Mouse (Mus musculus) liver, embryonic 12.5 days (tissue): ENCODE measurements at regions not wholly inside any gene's neighbourhood (a gene's known extent, or its start where the extent isn't known, plus 50 kb on each side); places are given as distances from the start of the nearest gene placed in this dataset.

Source experiments
- ATAC-seq: fragments of 200-750 bp; cut with Nextera tagmentation; 2 replicates; pipeline ENCODE4 v1.8.0; 2017; ENCODE audit warnings: moderate number of reproducible peaks, mild to moderate bottlenecking, moderate library complexity
- H3K27ac ChIP-seq: fragments of 300-500 bp; sonication (generic); 2 replicates; pipeline ENCODE4 v1.5.1; 2016; ENCODE audit warnings: mild to moderate bottlenecking
- H3K27me3 ChIP-seq: fragments of 300-500 bp; sonication (generic); replicated peaks from 2 replicates; pipeline ENCODE4 v1.6.1; 2016; ENCODE audit warnings: mild to moderate bottlenecking, moderate library complexity
- H3K36me3 ChIP-seq: fragments of 300-500 bp; sonication (generic); 2 replicates; pipeline ENCODE4 v1.6.1; 2016; ENCODE audit warnings: mild to moderate bottlenecking, moderate library complexity
- H3K4me1 ChIP-seq: fragments of 300-500 bp; sonication (generic); 2 replicates; pipeline ENCODE4 v1.6.1; 2016
- H3K4me2 ChIP-seq: fragments of 300-500 bp; sonication (generic); 2 replicates; pipeline ENCODE4 v1.6.1; 2016; ENCODE audit warnings: mild to moderate bottlenecking, moderate library complexity
- H3K4me3 ChIP-seq: fragments of 300-500 bp; sonication (generic); 2 replicates; pipeline ENCODE4 v1.5.1; 2016; ENCODE audit warnings: mild to moderate bottlenecking, moderate library complexity
- H3K9ac ChIP-seq: fragments of 300-500 bp; sonication (generic); 2 replicates; pipeline ENCODE4 v1.6.1; 2016; ENCODE audit warnings: mild to moderate bottlenecking, moderate library complexity
- H3K9me3 ChIP-seq: fragments of 300-500 bp; sonication (generic); replicated peaks from 2 replicates; pipeline ENCODE4 v1.6.1; 2016; ENCODE audit warnings: mild to moderate bottlenecking, moderate library complexity
- WGBS: fragments of 180-500 bp; shearing (Covaris S2); methylation state at CpG from one replicate; pipeline ENCODE4 v1.1.7; 2016; ENCODE audit not compliant: insufficient replicate concordance; 5-methylcytosine and 5-hydroxymethylcytosine counted together

- Histone ChIP-seq H3K4me1 (no peaks in the 10 kb centered on the region), H3K4me2 (no peak overlapping the region), H3K36me3 (no peaks in the 10 kb centered on the region), H3K4me3 (no peak overlapping the region), H3K27me3 (no peaks in the 10 kb centered on the region), H3K9me3 (no peaks in the 10 kb centered on the region), H3K27ac (no peak overlapping the region), H3K9ac (no peak overlapping the region)
- WGBS, result 49% methylated on average over 5 of the region's 5 CpGs
- ATAC-seq, result no peak
Observed at GRCm38 (mm10) chr11:111212702-111213328, 146.9 kb downstream of the Kcnj2 start.

- Histone ChIP-seq H3K4me2 (no peak overlapping the region), H3K4me1 (no peaks in the 10 kb centered on the region), H3K36me3 (no peaks in the 10 kb centered on the region), H3K9me3 (no peaks in the 10 kb centered on the region), H3K9ac (no peak overlapping the region), H3K4me3 (no peak overlapping the region), H3K27ac (no peak overlapping the region), H3K27me3 (no peaks in the 10 kb centered on the region)
- no peak for ATAC-seq
- 74% methylated on average over 5 of the region's 5 CpGs for WGBS
Observed at GRCm38 (mm10) chr11:111215006-111215405, 149.0 kb downstream of the Kcnj2 start.

GRCm38 (mm10) chr11:111223834-111224233 is 157.9 kb downstream of the Kcnj2 start:
- no peak overlapping the region for H3K27ac ChIP-seq
- no peak overlapping the region for H3K4me3 ChIP-seq
- H3K9me3 ChIP-seq, result no peaks in the 10 kb centered on the region
- no peaks in the 10 kb centered on the region for H3K4me1 ChIP-seq
- ATAC-seq, result no peak
- H3K36me3 ChIP-seq, result no peaks in the 10 kb centered on the region
- WGBS, result 64% methylated on average over 4 of the region's 4 CpGs
- no peak overlapping the region for H3K4me2 ChIP-seq
- no peak overlapping the region for H3K9ac ChIP-seq
- H3K27me3 ChIP-seq, result no peaks in the 10 kb centered on the region

- 14% methylated on average over 1 of the region's 1 CpGs for WGBS
Observed at GRCm38 (mm10) chr11:111227305-111227704, 161.3 kb downstream of the Kcnj2 start.

GRCm38 (mm10) chr11:111236741-111237140 is 170.8 kb downstream of the Kcnj2 start:
- H3K27me3 ChIP-seq, result no peaks in the 10 kb centered on the region
- H3K4me3 ChIP-seq, result no peak overlapping the region
- no peaks in the 10 kb centered on the region for H3K9me3 ChIP-seq
- no peaks in the 10 kb centered on the region for H3K4me1 ChIP-seq
- no peaks in the 10 kb centered on the region for H3K36me3 ChIP-seq
- no peak overlapping the region for H3K9ac ChIP-seq
- WGBS, result 74% methylated on average over 1 of the region's 1 CpGs
- no peak for ATAC-seq
- no peak overlapping the region for H3K27ac ChIP-seq
- H3K4me2 ChIP-seq, result no peak overlapping the region

More at GRCm38 (mm10) chr11:111227305-111227704, 161.3 kb downstream of the Kcnj2 start:
- H3K9ac ChIP-seq, result no peak overlapping the region
- no peaks in the 10 kb centered on the region for H3K9me3 ChIP-seq
- no peak for ATAC-seq
- H3K4me1 ChIP-seq, result no peaks in the 10 kb centered on the region
- H3K4me3 ChIP-seq, result no peak overlapping the region
- H3K36me3 ChIP-seq, result no peaks in the 10 kb centered on the region
- no peak overlapping the region for H3K4me2 ChIP-seq
- no peak overlapping the region for H3K27ac ChIP-seq
- no peaks in the 10 kb centered on the region for H3K27me3 ChIP-seq

- Histone ChIP-seq H3K4me1 (no peaks in the 10 kb centered on the region), H3K27ac (no peak overlapping the region), H3K27me3 (no peaks in the 10 kb centered on the region), H3K4me3 (no peak overlapping the region), H3K36me3 (no peaks in the 10 kb centered on the region), H3K9ac (no peak overlapping the region), H3K9me3 (no peaks in the 10 kb centered on the region), H3K4me2 (no peak overlapping the region)
- no peak for ATAC-seq
- 53% methylated on average over 3 of the region's 3 CpGs for WGBS
Observed at GRCm38 (mm10) chr11:111239784-111240183, 173.8 kb downstream of the Kcnj2 start.

- Histone ChIP-seq H3K36me3 (no peaks in the 10 kb centered on the region), H3K4me3 (no peak overlapping the region), H3K4me2 (no peak overlapping the region), H3K9ac (no peak overlapping the region), H3K27ac (no peak overlapping the region), H3K27me3 (no peaks in the 10 kb centered on the region), H3K4me1 (no peaks in the 10 kb centered on the region), H3K9me3 (no peaks in the 10 kb centered on the region)
- 50% methylated on average over 4 of the region's 4 CpGs for WGBS
- no peak for ATAC-seq
Observed at GRCm38 (mm10) chr11:111252226-111252625, 186.3 kb downstream of the Kcnj2 start.

- Histone ChIP-seq H3K36me3 (no peaks in the 10 kb centered on the region), H3K4me3 (no peak overlapping the region), H3K4me1 (no peaks in the 10 kb centered on the region), H3K27ac (no peak overlapping the region), H3K9me3 (no peaks in the 10 kb centered on the region), H3K9ac (no peak overlapping the region), H3K27me3 (no peaks in the 10 kb centered on the region), H3K4me2 (no peak overlapping the region)
- no peak for ATAC-seq
- 45% methylated on average over 3 of the region's 3 CpGs for WGBS
Observed at GRCm38 (mm10) chr11:111256596-111256995, 190.6 kb downstream of the Kcnj2 start.

- H3K4me3 ChIP-seq, result no peak overlapping the region
- H3K4me1 ChIP-seq, result no peaks in the 10 kb centered on the region
- WGBS, result 72% methylated on average over 11 of the region's 11 CpGs
- H3K9me3 ChIP-seq, result no peaks in the 10 kb centered on the region
- no peak overlapping the region for H3K9ac ChIP-seq
- ATAC-seq, result no peak
- no peaks in the 10 kb centered on the region for H3K27me3 ChIP-seq
- H3K4me2 ChIP-seq, result no peak overlapping the region
- no peaks in the 10 kb centered on the region for H3K36me3 ChIP-seq
- H3K27ac ChIP-seq, result no peak overlapping the region
Observed at GRCm38 (mm10) chr11:111260691-111261383, 194.9 kb downstream of the Kcnj2 start.

- Histone ChIP-seq H3K27ac (no peak overlapping the region), H3K4me3 (no peak overlapping the region), H3K4me2 (no peak overlapping the region), H3K36me3 (no peaks in the 10 kb centered on the region), H3K4me1 (no peaks in the 10 kb centered on the region), H3K27me3 (no peaks in the 10 kb centered on the region), H3K9me3 (no peaks in the 10 kb centered on the region), H3K9ac (no peak overlapping the region)
- no peak for ATAC-seq
Observed at GRCm38 (mm10) chr11:111273651-111274050, 207.7 kb downstream of the Kcnj2 start.

GRCm38 (mm10) chr11:111280769-111281168 is 214.8 kb downstream of the Kcnj2 start:
- Histone ChIP-seq H3K27ac (no peak overlapping the region), H3K9ac (no peak overlapping the region), H3K4me2 (no peak overlapping the region), H3K36me3 (no peaks in the 10 kb centered on the region), H3K27me3 (no peaks in the 10 kb centered on the region), H3K4me3 (no peak overlapping the region), H3K9me3 (no peaks in the 10 kb centered on the region), H3K4me1 (no peaks in the 10 kb centered on the region)
- ATAC-seq, result no peak
- WGBS, result 40% methylated on average over 2 of the region's 2 CpGs

- Histone ChIP-seq H3K9me3 (no peaks in the 10 kb centered on the region), H3K4me2 (no peak overlapping the region), H3K4me1 (no peaks in the 10 kb centered on the region), H3K4me3 (no peak overlapping the region), H3K27me3 (no peaks in the 10 kb centered on the region), H3K9ac (no peak overlapping the region), H3K36me3 (no peaks in the 10 kb centered on the region), H3K27ac (no peak overlapping the region)
- no peak for ATAC-seq
- WGBS, result 42% methylated on average over 7 of the region's 7 CpGs
Observed at GRCm38 (mm10) chr11:111281237-111282160, 215.5 kb downstream of the Kcnj2 start.
